Mouse (Mus musculus): ENCODE data around the gene Ephb2.

GRCm38 (mm10) chr4:136800366-136800765 is 35.4 kb downstream of the Ephb2 start:
- TF ChIP-seq EP300 (IDR thresholded peaks at IDR 0.05; ENCODE audit: low read length) (no peak), POLR2A (IDR thresholded peaks at IDR 0.05; ENCODE audit: low read depth, low read length) (no peak)
